Mouse (Mus musculus) intestine, embryonic 14.5 days (tissue): ENCODE data around the gene Ado. TPM values are rescaled to one million over a fixed set of nuclear protein-coding genes. Genes with fewer than 3 reads are reported as not detected.
A peak's percentile ranks its signal among the peaks of the same experiment; 100 is the strongest.

ENCODE experiments used
- ATAC-seq: fragments of 200-750 bp; cut with Nextera tagmentation; replicated peaks from 2 replicates; pipeline ENCODE4 v1.8.0; 2017; ENCODE audit warnings: low read depth, moderate number of reproducible peaks, moderate TSS enrichment, moderate library complexity; ENCODE audit not compliant: low FRiP score, low TSS enrichment
- DNase-seq: peaks from one replicate; pipeline ENCODE4 v3.0.0-alpha.2; 2018; ENCODE audit warnings: low spot score
- H3K27ac ChIP-seq: fragments of 300-500 bp; sonication (generic); 2 replicates; pipeline ENCODE4 v1.5.1; 2014; ENCODE audit warnings: low read depth, mild to moderate bottlenecking, control low read depth
- H3K27me3 ChIP-seq: fragments of 300-500 bp; sonication (generic); replicated peaks from 2 replicates; pipeline ENCODE4 v1.6.1; 2014; ENCODE audit warnings: low read length, control low read depth; ENCODE audit not compliant: control insufficient read depth, insufficient read depth
- H3K36me3 ChIP-seq: fragments of 300-500 bp; sonication (generic); 2 replicates; pipeline ENCODE4 v1.6.1; 2014; ENCODE audit warnings: low read length, control low read depth; ENCODE audit not compliant: control insufficient read depth, insufficient read depth
- H3K4me1 ChIP-seq: fragments of 300-500 bp; sonication (generic); replicated peaks from 2 replicates; pipeline ENCODE4 v1.6.1; 2014; ENCODE audit warnings: low read length, control low read depth, mixed read lengths; ENCODE audit not compliant: control insufficient read depth, insufficient read depth
- H3K4me2 ChIP-seq: fragments of 300-500 bp; sonication (generic); 2 replicates; pipeline ENCODE4 v1.6.1; 2014; ENCODE audit warnings: low read length
- H3K4me3 ChIP-seq: fragments of 300-500 bp; sonication (generic); 2 replicates; pipeline ENCODE4 v1.5.1; 2014; ENCODE audit warnings: low read depth, low read length, control low read depth, mixed read lengths
- H3K9ac ChIP-seq: fragments of 300-500 bp; sonication (generic); 2 replicates; pipeline ENCODE4 v1.6.1; 2014; ENCODE audit warnings: mild to moderate bottlenecking, low read length
- H3K9me3 ChIP-seq: fragments of 300-500 bp; sonication (generic); 2 replicates; pipeline ENCODE4 v1.6.1; 2016; ENCODE audit warnings: low read length, control low read depth; ENCODE audit not compliant: control insufficient read depth
- WGBS: fragments of 180-500 bp; shearing (Covaris S2); extraction: QIAGEN DNeasy Blood & Tissue Kit; methylation state at CpG from one replicate; pipeline ENCODE4 v1.1.7; 2014; 5-methylcytosine and 5-hydroxymethylcytosine counted together
- polyA plus RNA-seq: library from polyadenylated mRNA; unstranded; fragments of >200 nt; fragmentation: Nextera tagmentation; extraction: Ambion mirVana; gene quantifications from 2 replicates; pipeline ENCODE4 v1.2.1, GENCODE M21; 2014

Ado gene
- polyA plus RNA-seq, 1 experiment from 2014 or later = 63.7 TPM

GRCm38 (mm10) chr10:67538585-67539400, 10.0 kb downstream of the Ado start:
- Histone ChIP-seq H3K4me3 (peak overlapping the region; percentile 20), H3K9ac (no peak overlapping the region), H3K27me3 (peaks cover 75% of the 10 kb centered on the region), H3K36me3 (no peaks in the 10 kb centered on the region), H3K27ac (no peak overlapping the region), H3K4me1 (peaks cover 25% of the 10 kb centered on the region), H3K9me3 (no peaks in the 10 kb centered on the region), H3K4me2 (peak overlapping the region; percentile 96)
- ATAC-seq (no peak), DNase-seq (peak; percentile 65)
- WGBS = under 1% methylated on average over 50 of the region's 50 CpGs

- no peaks in the 10 kb centered on the region for H3K36me3 ChIP-seq
- 1% methylated on average over 19 of the region's 19 CpGs for WGBS
- peak overlapping the region; percentile 70 for H3K4me3 ChIP-seq
- H3K9ac ChIP-seq = no peak overlapping the region; the same call in 1 of the 2 replicates
- H3K4me2 ChIP-seq = peak overlapping the region; percentile 96
- H3K9me3 ChIP-seq = no peaks in the 10 kb centered on the region
- H3K27me3 ChIP-seq = peaks cover 81% of the 10 kb centered on the region
- no peak overlapping the region for H3K27ac ChIP-seq
- ATAC-seq (no peak), DNase-seq (peak; percentile 65)
- H3K4me1 ChIP-seq = peaks cover 25% of the 10 kb centered on the region
Observed at GRCm38 (mm10) chr10:67538106-67538505, 10.6 kb downstream of the Ado start.

- under 1% methylated on average over 51 of the region's 51 CpGs for WGBS
- Histone ChIP-seq H3K4me3 (peak overlapping the region; percentile 70), H3K9ac (peak overlapping the region; percentile 52), H3K9me3 (no peaks in the 10 kb centered on the region), H3K27ac (peak overlapping the region; percentile 64; the same call in 1 of the 2 replicates), H3K27me3 (peaks cover 85% of the 10 kb centered on the region), H3K36me3 (no peaks in the 10 kb centered on the region), H3K4me1 (peaks cover 25% of the 10 kb centered on the region), H3K4me2 (peak overlapping the region; percentile 96)
- ATAC-seq (peak; percentile 90), DNase-seq (peak; percentile 94)
Observed at GRCm38 (mm10) chr10:67537151-67537994, 11.4 kb downstream of the Ado start.

GRCm38 (mm10) chr10:67536621-67537141, 12.1 kb downstream of the Ado start:
- Histone ChIP-seq H3K9me3 (no peaks in the 10 kb centered on the region), H3K36me3 (no peaks in the 10 kb centered on the region), H3K4me3 (peak overlapping the region; percentile 70), H3K4me1 (peaks cover 25% of the 10 kb centered on the region), H3K9ac (peak overlapping the region; percentile 43), H3K27me3 (peaks cover 85% of the 10 kb centered on the region), H3K4me2 (peak overlapping the region; percentile 96), H3K27ac (peak overlapping the region; percentile 64; the same call in 1 of the 2 replicates)
- under 1% methylated on average over 23 of the region's 32 CpGs for WGBS
- DNase-seq (peak; percentile 64), ATAC-seq (peak; percentile 10)

DNA sequence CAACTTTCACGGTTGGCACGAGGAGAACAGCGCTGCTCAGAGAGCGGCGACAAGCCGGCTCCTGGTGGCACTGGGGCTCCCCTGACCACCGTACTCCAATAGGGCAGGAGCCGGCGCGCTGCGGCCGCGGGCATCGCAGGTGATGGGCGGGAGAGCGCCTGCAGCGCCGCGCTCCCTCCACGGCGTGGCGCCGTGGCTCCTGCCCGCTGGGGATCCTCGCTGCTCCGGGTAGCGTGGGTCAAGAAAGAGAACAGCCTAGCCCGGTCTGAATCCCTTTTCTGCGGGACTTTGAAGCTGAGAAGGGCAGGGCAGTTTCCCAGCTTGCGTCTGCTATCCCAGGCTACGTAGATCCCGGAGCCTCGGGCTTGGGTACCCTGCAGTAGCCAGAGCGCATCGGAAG, 12.8 kb downstream of the Ado start:
- H3K9me3 ChIP-seq = no peaks in the 10 kb centered on the region
- no peak overlapping the region for H3K27ac ChIP-seq
- H3K9ac ChIP-seq = no peak overlapping the region
- H3K27me3 ChIP-seq = peaks cover 77% of the 10 kb centered on the region
- DNase-seq (peak; percentile 81), ATAC-seq (peak; percentile 25; the same call in 1 of the 2 replicates)
- WGBS = under 1% methylated on average over 35 of the region's 35 CpGs
- H3K4me2 ChIP-seq = peak overlapping the region; percentile 96
- H3K4me1 ChIP-seq = peaks cover 25% of the 10 kb centered on the region
- H3K4me3 ChIP-seq = peak overlapping the region; percentile 70
- no peaks in the 10 kb centered on the region for H3K36me3 ChIP-seq

DNA sequence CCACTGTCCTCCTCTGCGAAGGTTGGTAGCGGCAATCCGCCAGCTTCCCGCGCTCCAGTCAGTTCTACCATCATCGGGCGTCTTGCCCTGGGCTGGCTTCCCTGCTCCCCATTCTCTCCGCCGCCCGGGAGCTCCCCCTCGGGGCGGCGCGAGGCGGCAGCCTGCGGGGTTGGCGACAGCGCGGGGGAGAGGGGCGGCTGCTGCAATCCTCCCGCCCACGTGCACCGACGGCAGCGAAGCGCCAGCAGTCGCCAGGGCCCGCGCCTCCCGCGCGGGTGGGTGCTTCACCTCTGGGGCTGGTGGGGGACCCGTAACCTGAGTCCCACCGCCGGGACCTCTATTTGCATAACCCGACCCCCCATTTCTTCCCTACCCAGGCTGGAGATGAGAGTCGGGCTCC, 13.5 kb downstream of the Ado start, which contains the start of gene Egr2:
Gene Egr2, plus strand, starts transcription at position 220 of the 400 bp plus-strand sequence.
- under 1% methylated on average over 35 of the region's 37 CpGs for WGBS
- H3K4me2 ChIP-seq = peak within 1 kb of the TSS; percentile 96

GRCm38 (mm10) chr10:67529769-67530168, 19.0 kb downstream of the Ado start:
- H3K4me3 ChIP-seq = no peak overlapping the region
- DNase-seq (no peak), ATAC-seq (no peak)
- H3K9ac ChIP-seq = no peak overlapping the region
- H3K4me1 ChIP-seq = no peaks in the 10 kb centered on the region
- H3K36me3 ChIP-seq = no peaks in the 10 kb centered on the region
- H3K4me2 ChIP-seq = no peak overlapping the region
- no peaks in the 10 kb centered on the region for H3K9me3 ChIP-seq
- H3K27me3 ChIP-seq = peaks cover 28% of the 10 kb centered on the region
- WGBS = 69% methylated on average over 4 of the region's 4 CpGs
- H3K27ac ChIP-seq = no peak overlapping the region

More for the DNA sequence above, 13.5 kb downstream of the Ado start, which contains the start of gene Egr2:
- H3K4me1 ChIP-seq = peaks cover 25% of the 10 kb centered on the region
- no peak within 1 kb of the TSS for H3K27ac ChIP-seq
- H3K36me3 ChIP-seq = no peaks in the 10 kb centered on the region
- H3K9ac ChIP-seq = no peak within 1 kb of the TSS
- ATAC-seq = no peak
- H3K27me3 ChIP-seq = peaks cover 70% of the 10 kb centered on the region
- peak within 1 kb of the TSS; percentile 70 for H3K4me3 ChIP-seq
- DNase-seq = peak; percentile 60
- no peaks in the 10 kb centered on the region for H3K9me3 ChIP-seq

- DNase-seq (no peak), ATAC-seq (no peak)
- Histone ChIP-seq H3K4me3 (no peak overlapping the region), H3K27me3 (no peaks in the 10 kb centered on the region), H3K4me2 (no peak overlapping the region), H3K27ac (no peak overlapping the region), H3K36me3 (no peaks in the 10 kb centered on the region), H3K9me3 (no peaks in the 10 kb centered on the region), H3K4me1 (no peaks in the 10 kb centered on the region), H3K9ac (no peak overlapping the region)
- 83% methylated on average over 9 of the region's 9 CpGs for whole genome bisulfite sequencing
Observed at GRCm38 (mm10) chr10:67526435-67526834, 22.3 kb downstream of the Ado start.
